Mouse (Mus musculus) G1E (cell line): ENCODE measurements around the gene Sh3tc1. TPM values are rescaled to one million over a fixed set of nuclear protein-coding genes. Genes with fewer than 3 reads are reported as not detected.

Source experiments
- ATAC-seq: 2 replicates; pipeline ENCODE4 v1.8.0; 2016; ENCODE audit warnings: mild to moderate bottlenecking; ENCODE audit not compliant: insufficient number of reproducible peaks, poor library complexity, low FRiP score, severe bottlenecking; ENCODE audit errors: extremely low read depth
- DNase-seq: peaks from one replicate; pipeline ENCODE4 v3.0.0; 2012; ENCODE audit warnings: low spot score
- H3K27me3 ChIP-seq: 2 replicates; pipeline ENCODE4 v1.6.1; 2012; ENCODE audit warnings: mild to moderate bottlenecking, low read length, inconsistent platforms; ENCODE audit not compliant: insufficient read depth
- H3K36me3 ChIP-seq: replicated peaks from 2 replicates; pipeline ENCODE3; 2012; ENCODE audit warnings: mild to moderate bottlenecking, inconsistent platforms
- H3K4me1 ChIP-seq: 2 replicates; pipeline ENCODE4 v1.6.1; 2012; ENCODE audit warnings: low read depth, low read length, inconsistent platforms, mixed read lengths; ENCODE audit not compliant: insufficient read depth
- H3K4me3 ChIP-seq: 2 replicates; pipeline ENCODE4 v1.5.1; 2012; ENCODE audit warnings: low read depth, mild to moderate bottlenecking, inconsistent platforms, low read length, moderate library complexity, mixed read lengths
- H3K9me3 ChIP-seq: replicated peaks from 2 replicates; pipeline ENCODE4 v1.6.1; 2012; ENCODE audit warnings: inconsistent platforms
- CTCF ChIP-seq: IDR thresholded peaks from 2 replicates; pipeline ENCODE4 v1.5.1; 2012; ENCODE audit warnings: low read depth, low read length, inconsistent platforms, mixed read lengths
- GATA1 ChIP-seq: IDR thresholded peaks from 2 replicates; pipeline ENCODE4 v1.6.1; 2012; ENCODE audit warnings: borderline replicate concordance, low read length, inconsistent platforms, mixed read lengths
- GATA2 ChIP-seq: IDR thresholded peaks from 2 replicates; pipeline ENCODE4 v1.6.1; 2012; ENCODE audit warnings: low read depth, low read length, inconsistent platforms, borderline replicate concordance
- POLR2AphosphoS5 ChIP-seq: IDR thresholded peaks from 2 replicates; pipeline ENCODE4 v1.6.1; 2012; ENCODE audit warnings: low read depth, low read length, inconsistent platforms; ENCODE audit not compliant: insufficient replicate concordance
- TAL1 ChIP-seq: conservative IDR thresholded peaks from 2 replicates; pipeline ENCODE4 v1.6.1; 2012; ENCODE audit warnings: low read depth, low read length, inconsistent platforms, mixed read lengths
- polyA plus RNA-seq: library from polyadenylated mRNA; stranded (reverse); fragments of >175 nt; gene quantifications from 2 replicates; pipeline ENCODE4 v1.2.3, GENCODE M21; 2012
- total RNA-seq, 2 experiments: library from RNA; stranded (forward) in 1 of 2; stranded (reverse) in 1 of 2; fragments of 200-1000 nt in 1 of 2; fragments of >200 nt in 1 of 2; fragmentation: Nextera tagmentation in 1 of 2; gene quantifications; 2 replicates each; pipeline ENCODE4 v1.2.3; 2014 to 2017

The Sh3tc1 gene
- total and polyA plus RNA-seq, 3 experiments, result 0.01 to 0.05 TPM; not detected in 1

DNA sequence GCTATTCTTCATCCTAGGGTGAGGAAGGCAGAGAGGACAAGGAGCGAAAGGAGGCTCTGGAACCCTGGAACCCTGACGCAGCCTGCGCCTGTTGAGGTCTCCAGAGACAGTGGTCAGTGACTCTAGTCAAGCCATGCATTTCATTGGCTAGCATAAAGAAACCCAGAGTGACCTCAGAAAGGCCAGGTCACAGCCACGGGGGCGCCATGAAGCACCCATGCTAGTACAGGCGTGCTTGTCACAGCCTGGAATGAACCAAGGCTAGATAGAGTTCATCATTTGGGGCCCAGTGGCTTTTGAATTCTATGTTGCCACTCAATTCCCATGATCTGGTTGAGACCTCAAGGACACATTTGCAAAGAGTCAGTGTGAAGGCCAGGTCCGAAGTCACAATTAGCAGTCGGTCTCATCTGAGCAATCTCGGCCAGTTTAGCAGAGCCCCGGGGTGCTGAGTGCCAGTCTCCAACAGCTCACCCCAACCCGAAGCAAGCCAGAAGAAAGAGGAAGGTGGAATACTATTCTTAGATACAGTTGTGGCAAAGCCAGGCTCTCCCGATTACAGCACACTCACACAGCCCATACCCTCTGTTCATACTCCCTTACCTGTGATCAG lies 11.3 kb downstream of the Sh3tc1 start:
- Histone ChIP-seq H3K27me3 (peaks cover 6% of the 10 kb centered on the region; the same call in 1 of the 2 replicates), H3K4me1 (no peaks in the 10 kb centered on the region), H3K4me3 (no peak overlapping the region), H3K9me3 (no peaks in the 10 kb centered on the region), H3K36me3 (no peaks in the 10 kb centered on the region)
- DNase-seq, result no peak
- TF ChIP-seq CTCF, result no peak
- no peak for TF ChIP-seq GATA1
- TF ChIP-seq POLR2AphosphoS5, result no peak
- TF ChIP-seq GATA2, result no peak
- TF ChIP-seq TAL1, result no peak
- no peak for ATAC-seq

- DNase-seq (no peak), ATAC-seq (no peak)
- H3K9me3 ChIP-seq, result no peaks in the 10 kb centered on the region
- no peaks in the 10 kb centered on the region for H3K4me1 ChIP-seq
- H3K36me3 ChIP-seq, result no peaks in the 10 kb centered on the region
- H3K27me3 ChIP-seq, result peaks cover 6% of the 10 kb centered on the region; the same call in 1 of the 2 replicates
- no peak overlapping the region for H3K4me3 ChIP-seq
- no peak for TF ChIP-seq TAL1
- no peak for TF ChIP-seq GATA1
- no peak for TF ChIP-seq CTCF
- TF ChIP-seq POLR2AphosphoS5, result no peak
- TF ChIP-seq GATA2, result no peak
Observed at GRCm38 (mm10) chr5:35727447-35727846, 12.3 kb downstream of the Sh3tc1 start.

- TF ChIP-seq GATA2 (no peak), GATA1 (no peak), POLR2AphosphoS5 (no peak), CTCF (no peak), TAL1 (no peak)
- Histone ChIP-seq H3K4me3 (no peak overlapping the region), H3K9me3 (no peaks in the 10 kb centered on the region), H3K4me1 (no peaks in the 10 kb centered on the region), H3K36me3 (no peaks in the 10 kb centered on the region), H3K27me3 (peaks cover 6% of the 10 kb centered on the region; the same call in 1 of the 2 replicates)
- DNase-seq (no peak), ATAC-seq (no peak)
Observed at GRCm38 (mm10) chr5:35725840-35726239, 13.9 kb downstream of the Sh3tc1 start.

DNA sequence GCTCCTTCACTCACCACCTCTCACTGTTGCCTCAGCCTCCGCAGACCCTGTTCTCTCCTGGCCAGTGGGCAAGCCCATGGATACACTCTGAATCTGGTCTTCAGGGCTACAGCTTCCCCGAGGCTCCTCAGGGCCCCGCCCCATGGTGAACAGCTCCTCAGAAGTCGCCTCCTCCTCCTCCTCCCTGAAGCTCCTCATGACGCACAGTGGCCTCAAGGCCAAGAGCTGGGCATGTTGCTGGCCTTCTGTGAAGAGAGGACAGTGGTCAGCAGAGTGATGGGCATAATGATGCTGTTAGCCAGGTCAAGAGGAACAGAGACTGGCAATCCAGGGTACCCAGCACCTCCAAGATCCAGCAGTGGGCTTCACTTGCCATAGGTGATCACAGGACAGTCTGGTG lies 15.9 kb downstream of the Sh3tc1 start:
- DNase-seq (no peak), ATAC-seq (no peak)
- no peak overlapping the region for H3K4me3 ChIP-seq
- H3K4me1 ChIP-seq, result no peaks in the 10 kb centered on the region
- TF ChIP-seq CTCF (no peak), TAL1 (no peak), POLR2AphosphoS5 (no peak), GATA2 (no peak), GATA1 (no peak)
- no peaks in the 10 kb centered on the region for H3K36me3 ChIP-seq
- H3K27me3 ChIP-seq, result peaks cover 8% of the 10 kb centered on the region; the same call in 1 of the 2 replicates
- no peaks in the 10 kb centered on the region for H3K9me3 ChIP-seq

GRCm38 (mm10) chr5:35722654-35723053 lies 17.1 kb downstream of the Sh3tc1 start:
- Histone ChIP-seq H3K4me3 (no peak overlapping the region), H3K27me3 (peaks cover 11% of the 10 kb centered on the region; the same call in 1 of the 2 replicates), H3K4me1 (no peaks in the 10 kb centered on the region), H3K9me3 (no peaks in the 10 kb centered on the region), H3K36me3 (no peaks in the 10 kb centered on the region)
- DNase-seq (no peak), ATAC-seq (no peak)
- TF ChIP-seq CTCF (no peak), GATA1 (no peak)

DNA sequence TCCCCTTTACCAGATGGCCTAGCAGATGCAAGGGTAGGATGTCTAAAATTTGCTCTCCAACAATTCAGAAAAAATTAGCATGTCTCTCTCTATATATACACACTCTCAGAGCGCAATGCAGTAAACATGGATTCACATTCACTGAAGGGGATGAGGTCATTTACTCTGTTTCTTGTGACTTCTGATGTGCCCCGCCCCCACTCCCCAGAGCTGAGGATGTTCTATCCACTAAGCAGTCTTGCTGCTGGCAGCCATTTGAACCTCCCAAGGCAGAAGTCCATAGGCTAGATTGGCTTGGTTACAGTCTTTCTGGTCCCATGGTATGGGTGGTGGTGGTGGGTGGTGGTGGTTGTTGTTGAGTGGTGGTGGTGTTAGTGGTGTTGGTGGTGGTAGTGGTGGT lies 17.9 kb downstream of the Sh3tc1 start:
- Histone ChIP-seq H3K36me3 (no peaks in the 10 kb centered on the region), H3K27me3 (peaks cover 13% of the 10 kb centered on the region; the same call in 1 of the 2 replicates), H3K4me3 (no peak overlapping the region), H3K4me1 (no peaks in the 10 kb centered on the region), H3K9me3 (no peaks in the 10 kb centered on the region)
- ATAC-seq, result no peak
- no peak for TF ChIP-seq GATA2
- DNase-seq, result no peak

DNA sequence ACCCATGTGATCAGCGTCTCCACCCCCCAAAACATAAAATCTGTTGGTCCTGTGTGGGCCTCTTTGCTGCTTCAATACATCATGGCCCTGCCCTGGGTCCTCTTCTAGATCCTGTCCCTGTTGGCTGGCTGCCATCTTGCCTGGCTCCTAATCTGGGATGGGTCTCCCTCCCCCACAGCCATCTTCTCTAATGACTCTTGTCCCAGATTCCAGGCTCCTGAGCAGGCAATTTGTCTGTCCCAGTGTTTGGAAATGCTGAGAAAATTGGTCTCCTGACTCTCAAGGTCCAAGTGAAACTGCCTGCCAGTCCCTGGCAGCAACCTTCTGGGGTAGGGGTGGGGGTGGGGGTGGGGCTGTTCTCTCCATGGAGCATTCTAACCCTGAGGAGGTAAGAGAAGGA lies 19.9 kb downstream of the Sh3tc1 start:
- H3K4me3 ChIP-seq, result no peak overlapping the region
- no peaks in the 10 kb centered on the region for H3K9me3 ChIP-seq
- H3K36me3 ChIP-seq, result no peaks in the 10 kb centered on the region
- TF ChIP-seq CTCF (no peak), POLR2AphosphoS5 (no peak)
- ATAC-seq, result no peak
- no peak for DNase-seq
- H3K4me1 ChIP-seq, result no peaks in the 10 kb centered on the region
- peaks cover 13% of the 10 kb centered on the region; the same call in 1 of the 2 replicates for H3K27me3 ChIP-seq
